Mouse (Mus musculus) lung, adult 2 months (tissue): ENCODE data around the gene Mpnd.

ENCODE experiments used
- CTCF ChIP-seq: fragments of 200-500 bp; IDR thresholded peaks from 2 replicates; pipeline ENCODE4 v1.5.1; 2011; ENCODE audit warnings: mild to moderate bottlenecking, low read length, control low read depth; ENCODE audit not compliant: insufficient read depth
- POLR2A ChIP-seq: fragments of 200-500 bp; IDR thresholded peaks from 2 replicates; pipeline ENCODE4 v1.6.1; 2011; ENCODE audit warnings: low read depth, mild to moderate bottlenecking, control low read depth, low read length, borderline replicate concordance; ENCODE audit errors: extremely low read depth

- TF ChIP-seq POLR2A (no peak), CTCF (no peak)
Observed at GRCm38 (mm10) chr17:55960791-55961190, 44.7 kb upstream of the Mpnd start.
